Mouse (Mus musculus) liver, embryonic 14.5 days (tissue): Measurements from ENCODE around the gene Jund.

Experiments used
- CTCF ChIP-seq: IDR thresholded peaks from 2 replicates; pipeline ENCODE4 v1.5.1; 2016; ENCODE audit warnings: antibody characterized with exemption, low read depth, control low read depth
- EP300 ChIP-seq: IDR thresholded peaks from 2 replicates; pipeline ENCODE4 v1.6.1; 2016; ENCODE audit warnings: antibody characterized with exemption, low read depth

DNA sequence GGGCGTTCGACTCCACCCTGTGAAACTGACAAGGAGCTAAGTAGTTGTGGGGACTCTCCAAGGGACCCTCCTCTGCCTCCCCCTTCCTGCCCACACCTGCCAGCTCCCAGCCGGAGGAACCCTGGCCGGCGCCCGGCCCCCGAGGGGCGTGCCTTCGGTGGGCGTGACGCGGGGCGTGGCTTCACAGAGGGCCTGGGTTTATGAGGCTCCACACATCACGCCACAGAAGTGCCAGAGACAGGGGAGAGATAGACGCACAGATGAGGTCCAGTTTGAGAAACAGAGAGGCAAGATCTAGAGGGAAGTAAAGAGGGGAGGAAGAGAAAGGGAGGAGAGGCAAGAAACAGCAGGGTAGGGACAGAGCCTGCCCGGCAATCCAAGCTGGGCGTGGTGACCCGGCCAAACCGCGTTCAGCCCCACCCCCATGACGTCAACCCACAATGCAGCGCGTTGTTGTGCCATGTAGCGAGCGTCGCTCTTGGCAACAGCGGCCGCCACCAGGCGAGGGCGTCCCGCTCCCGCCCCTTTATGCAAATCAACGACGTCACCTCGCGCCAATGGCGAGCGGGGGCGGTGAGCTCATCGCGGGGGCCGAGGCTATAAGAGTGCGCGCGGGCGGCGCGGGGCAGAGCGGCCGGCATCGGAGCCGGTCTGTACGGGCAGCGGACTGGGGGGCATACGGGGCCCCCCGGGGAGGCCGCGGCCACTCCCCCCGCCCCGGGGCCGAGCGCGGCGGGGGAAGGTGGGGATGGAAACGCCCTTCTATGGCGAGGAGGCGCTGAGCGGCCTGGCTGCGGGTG is at the start of gene Jund:
- TF ChIP-seq CTCF (peak; percentile 34), EP300 (peak; percentile 65)
